Mouse (Mus musculus) megakaryocyte, embryonic 14.5 days (primary cell): ENCODE data around the gene Sptbn4. TPM values are rescaled to one million over a fixed set of nuclear protein-coding genes. Genes with fewer than 3 reads are reported as not detected.

Experiments used
- H3K27me3 ChIP-seq: replicated peaks from 2 replicates; pipeline ENCODE3; 2012; ENCODE audit warnings: inconsistent platforms
- H3K36me3 ChIP-seq: replicated peaks from 2 replicates; pipeline ENCODE3; 2012; ENCODE audit warnings: low read length, inconsistent platforms, mixed read lengths
- H3K4me1 ChIP-seq: 2 replicates; pipeline ENCODE4 v1.6.1; 2012; ENCODE audit warnings: inconsistent platforms
- H3K4me3 ChIP-seq: replicated peaks from 2 replicates; pipeline ENCODE3; 2012; ENCODE audit warnings: moderate library complexity, mild to moderate bottlenecking, inconsistent platforms
- H3K9me3 ChIP-seq: 2 replicates; pipeline ENCODE4 v1.6.1; 2012; ENCODE audit warnings: inconsistent platforms
- FLI1 ChIP-seq: IDR thresholded peaks from 2 replicates; pipeline ENCODE4 v1.6.1; 2012; ENCODE audit warnings: low read length, inconsistent platforms, mixed read lengths
- GATA1 ChIP-seq: IDR thresholded peaks from 3 replicates; pipeline ENCODE4 v1.6.1; 2012; ENCODE audit warnings: mixed read lengths, low read length, inconsistent platforms, borderline replicate concordance
- polyA plus RNA-seq: library from polyadenylated mRNA; stranded (reverse); fragments of >175 nt; gene quantifications from 2 replicates; pipeline ENCODE4 v1.2.3, GENCODE M21; 2012; ENCODE audit warnings: low replicate concordance; ENCODE audit not compliant: insufficient read depth

The Sptbn4 gene
- polyA plus RNA-seq, 1 experiment: 0.27 TPM

GRCm38 (mm10) chr7:27371715-27372462 lies 75.6 kb downstream of the Sptbn4 start:
- Histone ChIP-seq H3K9me3 (peaks cover 37% of the 10 kb centered on the region), H3K4me3 (peak overlapping the region; percentile 29), H3K27me3 (peaks cover 90% of the 10 kb centered on the region), H3K4me1 (peaks cover 24% of the 10 kb centered on the region), H3K36me3 (no peaks in the 10 kb centered on the region)
- no peak for TF ChIP-seq FLI1

GRCm38 (mm10) chr7:27369111-27369510 lies 78.4 kb downstream of the Sptbn4 start:
- Histone ChIP-seq H3K27me3 (peaks cover 92% of the 10 kb centered on the region), H3K9me3 (peaks cover 26% of the 10 kb centered on the region), H3K36me3 (no peaks in the 10 kb centered on the region), H3K4me1 (peaks cover 30% of the 10 kb centered on the region), H3K4me3 (no peak overlapping the region)
- TF ChIP-seq FLI1 (no peak), GATA1 (no peak)

- Histone ChIP-seq H3K36me3 (no peaks in the 10 kb centered on the region), H3K4me1 (peaks cover 36% of the 10 kb centered on the region), H3K9me3 (peaks cover 20% of the 10 kb centered on the region), H3K27me3 (peaks cover 89% of the 10 kb centered on the region), H3K4me3 (no peak overlapping the region)
- no peak for TF ChIP-seq GATA1
- TF ChIP-seq FLI1: no peak
These were observed 79.5 kb downstream of the Sptbn4 start for GRCm38 (mm10) chr7:27367976-27368375.

GRCm38 (mm10) chr7:27366082-27366844 lies 81.2 kb downstream of the Sptbn4 start:
- TF ChIP-seq FLI1: no peak
- TF ChIP-seq GATA1: no peak
- Histone ChIP-seq H3K9me3 (peaks cover 19% of the 10 kb centered on the region), H3K36me3 (no peaks in the 10 kb centered on the region), H3K27me3 (peaks cover 75% of the 10 kb centered on the region), H3K4me3 (no peak overlapping the region), H3K4me1 (peaks cover 38% of the 10 kb centered on the region)

- H3K36me3 ChIP-seq: no peaks in the 10 kb centered on the region
- H3K4me1 ChIP-seq: peaks cover 51% of the 10 kb centered on the region
- H3K9me3 ChIP-seq: peaks cover 5% of the 10 kb centered on the region
- peak overlapping the region; percentile 72 for H3K4me3 ChIP-seq
- no peak for TF ChIP-seq GATA1
- TF ChIP-seq FLI1: no peak
- H3K27me3 ChIP-seq: peaks cover 60% of the 10 kb centered on the region
These were observed 83.1 kb downstream of the Sptbn4 start for GRCm38 (mm10) chr7:27364379-27364778.

- TF ChIP-seq GATA1 (no peak), FLI1 (no peak)
- peaks cover 32% of the 10 kb centered on the region for H3K27me3 ChIP-seq
- peaks cover 62% of the 10 kb centered on the region for H3K4me1 ChIP-seq
- no peaks in the 10 kb centered on the region for H3K36me3 ChIP-seq
- peak overlapping the region; percentile 92 for H3K4me3 ChIP-seq
- peaks cover 3% of the 10 kb centered on the region; the same call in 1 of the 2 replicates for H3K9me3 ChIP-seq
These were observed 86.1 kb downstream of the Sptbn4 start for GRCm38 (mm10) chr7:27361283-27361946.

- TF ChIP-seq FLI1 (no peak), GATA1 (no peak)
- H3K36me3 ChIP-seq: no peaks in the 10 kb centered on the region
- H3K4me3 ChIP-seq: peak overlapping the region; percentile 92
- H3K9me3 ChIP-seq: peaks cover 3% of the 10 kb centered on the region; the same call in 1 of the 2 replicates
- H3K27me3 ChIP-seq: peaks cover 26% of the 10 kb centered on the region
- peaks cover 62% of the 10 kb centered on the region for H3K4me1 ChIP-seq
These were observed 86.7 kb downstream of the Sptbn4 start for GRCm38 (mm10) chr7:27360749-27361148.

GRCm38 (mm10) chr7:27359706-27360358 lies 87.7 kb downstream of the Sptbn4 start:
- TF ChIP-seq FLI1 (no peak), GATA1 (no peak)
- peaks cover 3% of the 10 kb centered on the region; the same call in 1 of the 2 replicates for H3K9me3 ChIP-seq
- peaks cover 68% of the 10 kb centered on the region for H3K4me1 ChIP-seq
- H3K36me3 ChIP-seq: no peaks in the 10 kb centered on the region
- H3K27me3 ChIP-seq: peaks cover 17% of the 10 kb centered on the region
- H3K4me3 ChIP-seq: peak overlapping the region; percentile 62

GRCm38 (mm10) chr7:27359162-27359561 lies 88.3 kb downstream of the Sptbn4 start:
- Histone ChIP-seq H3K36me3 (peaks cover 1% of the 10 kb centered on the region), H3K4me1 (peaks cover 68% of the 10 kb centered on the region), H3K9me3 (peaks cover 3% of the 10 kb centered on the region; the same call in 1 of the 2 replicates), H3K4me3 (no peak overlapping the region), H3K27me3 (peaks cover 11% of the 10 kb centered on the region)
- TF ChIP-seq FLI1: no peak
- TF ChIP-seq GATA1: no peak
